Mouse (Mus musculus): ENCODE data around the gene Psmd9.

DNA sequence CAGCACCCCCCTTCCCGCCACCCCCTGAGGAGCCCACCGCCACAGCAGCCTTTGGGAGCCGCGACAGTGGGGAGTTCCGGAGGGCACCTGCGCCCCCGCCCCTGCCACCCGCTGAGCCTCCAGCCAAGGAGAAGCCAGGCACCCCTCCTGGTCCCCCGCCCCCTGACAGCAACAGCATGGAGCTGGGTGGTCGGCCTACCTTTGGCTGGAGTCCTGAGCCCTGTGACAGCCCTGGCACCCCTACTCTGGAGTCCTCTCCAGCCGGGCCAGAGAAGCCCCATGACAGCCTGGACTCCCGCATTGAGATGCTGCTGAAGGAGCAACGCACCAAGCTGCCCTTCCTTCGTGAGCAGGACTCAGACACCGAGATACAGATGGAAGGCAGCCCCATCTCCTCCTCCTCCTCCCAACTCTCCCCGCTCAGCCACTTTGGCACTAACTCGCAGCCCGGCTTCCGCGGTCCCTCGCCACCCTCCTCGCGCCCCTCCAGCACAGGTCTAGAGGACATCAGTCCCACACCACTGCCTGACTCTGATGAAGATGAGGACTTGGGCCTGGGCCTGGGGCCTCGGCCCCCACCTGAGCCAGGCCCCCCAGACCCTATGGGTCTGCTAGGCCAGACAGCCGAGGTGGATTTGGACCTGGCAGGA, 21.0 kb upstream of the Psmd9 start:
- no peak for TF ChIP-seq CEBPB (IDR thresholded peaks at IDR 0.05; ENCODE audit: insufficient read depth, poor library complexity, severe bottlenecking)
- no peak for TF ChIP-seq MAX (IDR thresholded peaks at IDR 0.05; ENCODE audit: low read depth)
- TF ChIP-seq POLR2A (IDR thresholded peaks at IDR 0.05; ENCODE audit: insufficient read length, low read depth) = no peak
- no peak for TF ChIP-seq POLR2AphosphoS2 (IDR thresholded peaks at IDR 0.05; ENCODE audit: insufficient read length, low read depth)
- no peak for TF ChIP-seq TCF3 (IDR thresholded peaks at IDR 0.05; ENCODE audit: insufficient read length, low read depth)
- no peak for TF ChIP-seq SRF (IDR thresholded peaks at IDR 0.05; ENCODE audit: control insufficient read depth, insufficient read length, low read depth)
- TF ChIP-seq E2F4 (IDR thresholded peaks at IDR 0.05; ENCODE audit: insufficient read depth) = no peak
- TF ChIP-seq MYOG (IDR thresholded peaks at IDR 0.05; ENCODE audit: control insufficient read depth in 1 of 3, insufficient read depth in 1 of 3, insufficient read length in 2 of 3, low read depth in 2 of 3) = no peak
- TF ChIP-seq USF1 (IDR thresholded peaks at IDR 0.05; ENCODE audit: low read depth) = no peak
